Mouse (Mus musculus): ENCODE measurements at regions not wholly inside any gene's neighbourhood (a gene's known extent, or its start where the extent isn't known, plus 50 kb on each side); places are given as distances from the start of the nearest gene placed in this dataset.
A peak's percentile ranks its signal among the peaks of the same experiment; 100 is the strongest.

DNA sequence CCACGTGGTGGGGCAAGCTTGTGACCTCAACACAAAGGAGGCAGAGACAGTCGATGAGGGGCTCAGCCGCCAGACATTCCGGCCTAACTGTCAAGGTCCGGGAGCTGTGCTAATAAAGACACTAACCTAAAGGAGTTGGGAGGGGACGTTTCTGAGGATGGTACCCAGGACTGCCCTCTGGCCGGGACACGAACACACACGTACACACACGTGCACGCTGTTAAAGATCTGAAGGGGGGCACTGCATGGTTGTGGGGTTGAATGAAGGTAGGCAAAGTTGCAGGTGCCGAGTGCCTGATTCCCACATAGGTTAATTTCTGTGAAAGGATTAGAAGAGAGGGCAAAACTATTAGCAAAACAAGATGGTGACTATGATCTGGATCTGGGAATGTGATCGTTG, 65.4 kb upstream of the Mitf start:
- H3K9ac ChIP-seq (ENCODE audit: low read length), result no peak overlapping the region
- no peaks in the 10 kb centered on the region for H3K27me3 ChIP-seq (ENCODE audit: control insufficient read depth, insufficient read depth, low read length)
- no peaks in the 10 kb centered on the region for H3K9me3 ChIP-seq (ENCODE audit: control insufficient read depth, low read length)
- H3K4me1 ChIP-seq (ENCODE audit: control insufficient read depth, insufficient read depth, low read length), result peaks cover 4% of the 10 kb centered on the region; the same call in 1 of the 2 replicates
- no peaks in the 10 kb centered on the region for H3K36me3 ChIP-seq (ENCODE audit: control insufficient read depth, insufficient read depth, low read length)
- H3K4me2 ChIP-seq, result no peak overlapping the region
- no peak overlapping the region for H3K27ac ChIP-seq (ENCODE audit: low read depth, low read length)
- ATAC-seq (ENCODE audit: low FRiP score), result 0 out of 2 replicates have a peak, but pooled peaks have one; percentile 47
- 44% methylated on average over 13 of the region's 13 CpGs for WGBS
- H3K4me3 ChIP-seq (ENCODE audit: low read depth, low read length), result no peak overlapping the region
- DNase-seq (ENCODE audit: low spot score, missing footprints), result peak; percentile 87

DNA sequence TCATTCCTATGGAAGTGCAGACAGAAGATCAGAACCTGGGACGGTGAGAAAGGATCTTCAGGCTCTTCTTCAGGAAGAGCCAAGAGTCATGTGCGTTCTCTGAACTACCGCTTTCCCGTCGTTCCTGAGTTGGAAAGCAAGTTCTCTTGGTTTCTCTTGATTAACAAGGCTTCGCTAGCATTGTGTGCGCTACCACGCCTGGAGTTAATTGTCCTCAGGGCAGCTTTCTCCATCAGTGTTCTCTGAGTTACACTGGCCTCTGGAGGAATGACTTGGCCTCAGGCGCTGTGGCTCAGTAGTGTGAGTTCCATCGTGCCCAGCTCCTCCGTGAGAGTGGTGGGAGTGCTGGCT, 66.0 kb upstream of the Mitf start:
- Histone ChIP-seq H3K9me3 (ENCODE audit: control insufficient read depth, low read length) (no peaks in the 10 kb centered on the region), H3K4me3 (ENCODE audit: low read depth, low read length) (no peak overlapping the region), H3K9ac (ENCODE audit: low read length) (no peak overlapping the region), H3K4me2 (peak overlapping the region; percentile 6; the same call in 1 of the 2 replicates), H3K36me3 (ENCODE audit: control insufficient read depth, insufficient read depth, low read length) (no peaks in the 10 kb centered on the region), H3K27me3 (ENCODE audit: control insufficient read depth, insufficient read depth, low read length) (no peaks in the 10 kb centered on the region), H3K27ac (ENCODE audit: low read depth, low read length) (no peak overlapping the region), H3K4me1 (ENCODE audit: control insufficient read depth, insufficient read depth, low read length) (peaks cover 4% of the 10 kb centered on the region; the same call in 1 of the 2 replicates)
- WGBS, result 45% methylated on average over 11 of the region's 11 CpGs
- DNase-seq (ENCODE audit: low spot score, missing footprints) (peak; percentile 94), ATAC-seq (ENCODE audit: low FRiP score) (peak; percentile 60)

DNA sequence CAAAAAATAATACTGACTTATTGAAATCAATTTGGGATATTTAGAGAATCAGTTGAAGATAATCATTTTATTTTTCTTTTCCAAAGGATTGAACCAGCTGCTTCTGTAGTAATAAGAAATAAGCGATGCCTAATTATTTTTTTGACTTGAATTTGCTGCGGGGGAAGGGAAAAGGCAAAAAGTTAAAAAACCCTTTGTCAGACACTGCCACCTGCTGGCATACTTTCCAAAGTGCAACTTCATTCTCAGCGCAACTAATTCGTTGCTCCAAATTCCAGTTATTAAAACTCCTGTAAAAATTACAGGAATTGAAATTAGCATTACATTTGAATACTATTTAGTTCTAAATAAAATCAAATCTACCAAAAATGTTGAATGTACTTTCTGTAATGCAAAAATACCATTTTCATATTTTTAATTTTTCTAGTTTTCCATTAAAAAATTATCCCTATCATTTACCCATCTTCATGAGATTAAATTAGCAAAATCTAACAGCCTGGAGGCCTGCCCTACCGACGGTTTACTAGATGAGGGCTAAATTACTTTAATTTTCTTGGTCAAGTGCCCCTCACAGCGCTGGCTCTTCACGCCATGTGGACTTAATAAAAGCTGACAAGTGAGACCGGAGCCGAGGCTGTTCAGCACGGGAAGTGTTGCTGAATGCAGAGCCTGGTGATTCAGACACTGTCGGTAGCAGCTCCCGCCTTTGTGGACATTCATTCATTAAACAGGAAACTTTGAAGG, 66.6 kb upstream of the Mitf start:
- Histone ChIP-seq H3K9ac (ENCODE audit: low read length) (no peak overlapping the region), H3K27me3 (ENCODE audit: control insufficient read depth, insufficient read depth, low read length) (no peaks in the 10 kb centered on the region), H3K9me3 (ENCODE audit: control insufficient read depth, low read length) (no peaks in the 10 kb centered on the region), H3K4me1 (ENCODE audit: control insufficient read depth, insufficient read depth, low read length) (peaks cover 4% of the 10 kb centered on the region; the same call in 1 of the 2 replicates), H3K4me3 (ENCODE audit: low read depth, low read length) (no peak overlapping the region), H3K36me3 (ENCODE audit: control insufficient read depth, insufficient read depth, low read length) (no peaks in the 10 kb centered on the region), H3K27ac (ENCODE audit: low read depth, low read length) (no peak overlapping the region), H3K4me2 (peak overlapping the region; percentile 6; the same call in 1 of the 2 replicates)
- DNase-seq (ENCODE audit: low spot score, missing footprints) (peak; percentile 98), ATAC-seq (ENCODE audit: low FRiP score) (peak; percentile 73)
- 15% methylated on average over 13 of the region's 13 CpGs for WGBS

DNA sequence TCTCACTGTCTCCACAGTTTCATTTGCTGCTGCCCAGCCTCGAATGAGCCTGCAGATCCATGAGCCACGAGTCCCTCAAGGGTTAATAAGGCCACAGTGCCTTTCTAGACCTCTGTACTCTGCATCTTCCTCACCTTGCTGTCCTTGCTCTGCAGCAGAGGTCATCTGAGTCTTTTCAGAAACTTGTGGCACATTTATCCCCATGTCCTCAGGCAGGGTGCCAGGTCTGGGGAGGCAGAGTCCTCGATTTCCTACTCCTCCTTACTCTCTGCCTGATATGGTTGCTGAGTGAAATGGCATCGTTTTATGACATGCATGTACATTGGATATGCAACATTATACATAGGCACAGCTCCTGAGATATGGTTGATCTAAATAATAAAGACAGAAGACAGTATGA, 68.0 kb upstream of the Mitf start:
- Histone ChIP-seq H3K9me3 (ENCODE audit: control insufficient read depth, low read length) (no peaks in the 10 kb centered on the region), H3K36me3 (ENCODE audit: control insufficient read depth, insufficient read depth, low read length) (no peaks in the 10 kb centered on the region), H3K9ac (ENCODE audit: low read length) (no peak overlapping the region), H3K4me1 (ENCODE audit: control insufficient read depth, insufficient read depth, low read length) (peaks cover 4% of the 10 kb centered on the region; the same call in 1 of the 2 replicates), H3K27ac (ENCODE audit: low read depth, low read length) (no peak overlapping the region), H3K27me3 (ENCODE audit: control insufficient read depth, insufficient read depth, low read length) (no peaks in the 10 kb centered on the region), H3K4me3 (ENCODE audit: low read depth, low read length) (no peak overlapping the region), H3K4me2 (no peak overlapping the region)
- WGBS, result 70% methylated on average over 4 of the region's 4 CpGs
- no peak for ATAC-seq (ENCODE audit: low FRiP score)
- no peak for DNase-seq (ENCODE audit: low spot score, missing footprints)

GRCm38 (mm10) chr6:97730835-97731234, 76.0 kb upstream of the Mitf start:
- ATAC-seq (ENCODE audit: low FRiP score) (no peak), DNase-seq (ENCODE audit: low spot score, missing footprints) (no peak)

DNA sequence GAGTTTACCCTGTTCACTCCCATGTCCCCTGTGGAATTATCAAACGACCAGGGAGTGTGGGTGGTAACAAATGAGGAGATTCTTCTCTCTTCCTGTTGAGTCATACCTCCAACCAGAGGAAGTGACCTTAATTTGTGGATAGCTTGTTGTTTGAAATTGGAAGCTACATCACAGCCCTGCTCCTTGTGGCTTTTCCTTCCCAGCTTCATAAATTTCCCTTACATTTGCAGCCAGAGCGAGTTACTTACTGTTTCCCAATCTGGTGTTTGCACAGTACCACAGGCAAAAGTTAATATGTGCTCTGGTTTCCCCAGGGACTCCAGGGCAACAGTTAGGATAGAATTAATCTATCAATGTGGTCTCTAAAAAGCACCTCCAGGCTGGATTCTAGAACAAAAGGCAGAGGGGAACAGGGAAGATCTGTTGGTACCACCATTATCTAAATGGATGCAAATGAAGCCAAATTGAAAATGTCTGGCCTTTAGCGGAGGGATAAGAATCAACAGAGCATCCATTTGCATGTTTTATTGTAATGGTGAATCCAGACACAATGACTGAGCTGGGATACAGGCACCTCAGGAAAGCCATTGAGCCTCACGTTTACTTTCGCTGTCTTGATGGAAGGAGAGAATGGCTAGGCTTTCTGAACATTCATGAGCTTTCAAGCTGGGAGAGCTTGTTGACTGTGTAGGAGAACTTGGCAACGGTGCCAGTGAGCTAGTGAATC, 88.5 kb upstream of the Mitf start:
- no peaks in the 10 kb centered on the region for H3K4me1 ChIP-seq (ENCODE audit: control insufficient read depth, insufficient read depth, low read length)
- H3K9me3 ChIP-seq (ENCODE audit: control insufficient read depth, low read length), result no peaks in the 10 kb centered on the region; the same call in 1 of the 2 replicates
- WGBS, result 35% methylated on average over 6 of the region's 6 CpGs
- H3K9ac ChIP-seq (ENCODE audit: low read length), result no peak overlapping the region
- H3K27ac ChIP-seq (ENCODE audit: low read depth, low read length), result no peak overlapping the region; the same call in 1 of the 2 replicates
- ATAC-seq (ENCODE audit: low FRiP score) (no peak; the same call in 1 of the 2 replicates), DNase-seq (ENCODE audit: low spot score, missing footprints) (peak; percentile 89)
- no peaks in the 10 kb centered on the region for H3K27me3 ChIP-seq (ENCODE audit: control insufficient read depth, insufficient read depth, low read length)
- H3K36me3 ChIP-seq (ENCODE audit: control insufficient read depth, insufficient read depth, low read length), result no peaks in the 10 kb centered on the region
- H3K4me2 ChIP-seq, result no peak overlapping the region
- H3K4me3 ChIP-seq (ENCODE audit: low read depth, low read length), result no peak overlapping the region

More at GRCm38 (mm10) chr6:97730835-97731234, 76.0 kb upstream of the Mitf start:
- Histone ChIP-seq H3K4me1 (ENCODE audit: control insufficient read depth, insufficient read depth, low read length) (no peaks in the 10 kb centered on the region; the same call in 1 of the 2 replicates), H3K36me3 (ENCODE audit: control insufficient read depth, insufficient read depth, low read length) (no peaks in the 10 kb centered on the region), H3K4me3 (ENCODE audit: low read depth, low read length) (no peak overlapping the region), H3K9me3 (ENCODE audit: control insufficient read depth, low read length) (no peaks in the 10 kb centered on the region), H3K4me2 (no peak overlapping the region), H3K9ac (ENCODE audit: low read length) (no peak overlapping the region), H3K27ac (ENCODE audit: low read depth, low read length) (no peak overlapping the region), H3K27me3 (ENCODE audit: control insufficient read depth, insufficient read depth, low read length) (no peaks in the 10 kb centered on the region)

DNA sequence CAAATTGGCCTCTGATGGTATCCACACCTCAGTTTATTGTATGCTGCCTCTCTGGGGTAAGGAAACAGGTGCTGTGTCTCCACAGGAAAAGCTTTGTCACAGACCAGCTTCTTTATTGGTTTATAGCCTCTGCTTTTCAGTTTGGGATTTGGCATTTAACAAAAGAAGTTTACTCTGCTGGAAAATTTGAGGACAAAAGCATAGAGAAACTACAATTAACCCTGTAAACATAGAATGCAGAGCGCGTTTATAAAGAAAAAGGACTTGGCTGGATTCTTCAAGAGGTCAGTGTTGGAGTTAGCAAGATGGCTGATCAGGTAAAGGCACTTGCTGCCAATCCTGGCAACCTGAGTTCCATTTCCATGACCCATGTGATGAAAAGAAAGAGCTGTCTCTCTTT, 90.1 kb upstream of the Frmd4b start:
- Histone ChIP-seq H3K9me3 (ENCODE audit: control insufficient read depth, low read length) (no peaks in the 10 kb centered on the region), H3K4me2 (no peak overlapping the region), H3K4me1 (ENCODE audit: control insufficient read depth, insufficient read depth, low read length) (no peaks in the 10 kb centered on the region), H3K27ac (ENCODE audit: low read depth, low read length) (no peak overlapping the region), H3K4me3 (ENCODE audit: low read depth, low read length) (no peak overlapping the region), H3K9ac (ENCODE audit: low read length) (no peak overlapping the region), H3K36me3 (ENCODE audit: control insufficient read depth, insufficient read depth, low read length) (no peaks in the 10 kb centered on the region), H3K27me3 (ENCODE audit: control insufficient read depth, insufficient read depth, low read length) (no peaks in the 10 kb centered on the region)
- no peak for ATAC-seq (ENCODE audit: low FRiP score)
- 62% methylated on average over 2 of the region's 2 CpGs for WGBS
- DNase-seq (ENCODE audit: low spot score, missing footprints), result no peak

DNA sequence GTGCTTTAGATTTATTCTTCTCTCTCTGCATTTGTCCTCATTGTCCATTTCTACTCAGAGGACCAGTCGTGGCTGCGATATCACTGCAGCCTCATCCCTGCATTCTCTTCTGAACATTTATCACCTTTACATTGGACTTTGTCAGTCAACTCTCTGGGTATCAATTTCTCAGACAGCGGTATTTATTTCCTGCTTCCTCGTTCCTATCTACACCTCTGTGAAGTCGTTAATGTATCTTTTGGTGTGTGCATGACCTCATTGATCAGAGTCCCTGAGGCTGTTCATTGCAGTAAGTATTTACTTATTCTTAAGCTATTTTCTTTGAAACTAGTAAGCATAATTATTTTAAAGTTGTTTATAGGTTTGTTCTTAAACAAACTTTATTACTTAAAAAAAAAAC, 87.0 kb upstream of the Frmd4b start:
- peaks cover 4% of the 10 kb centered on the region for H3K4me1 ChIP-seq (ENCODE audit: control insufficient read depth, insufficient read depth, low read length)
- H3K4me3 ChIP-seq (ENCODE audit: low read depth, low read length), result no peak overlapping the region
- H3K27me3 ChIP-seq (ENCODE audit: control insufficient read depth, insufficient read depth, low read length), result no peaks in the 10 kb centered on the region; the same call in 1 of the 2 replicates
- WGBS, result 88% methylated on average over 5 of the region's 5 CpGs
- DNase-seq (ENCODE audit: low spot score, missing footprints), result no peak
- H3K27ac ChIP-seq (ENCODE audit: low read depth, low read length), result no peak overlapping the region
- ATAC-seq (ENCODE audit: low FRiP score), result no peak
- no peak overlapping the region for H3K9ac ChIP-seq (ENCODE audit: low read length)
- no peaks in the 10 kb centered on the region for H3K36me3 ChIP-seq (ENCODE audit: control insufficient read depth, insufficient read depth, low read length)
- H3K9me3 ChIP-seq (ENCODE audit: control insufficient read depth, low read length), result no peaks in the 10 kb centered on the region
- no peak overlapping the region for H3K4me2 ChIP-seq

DNA sequence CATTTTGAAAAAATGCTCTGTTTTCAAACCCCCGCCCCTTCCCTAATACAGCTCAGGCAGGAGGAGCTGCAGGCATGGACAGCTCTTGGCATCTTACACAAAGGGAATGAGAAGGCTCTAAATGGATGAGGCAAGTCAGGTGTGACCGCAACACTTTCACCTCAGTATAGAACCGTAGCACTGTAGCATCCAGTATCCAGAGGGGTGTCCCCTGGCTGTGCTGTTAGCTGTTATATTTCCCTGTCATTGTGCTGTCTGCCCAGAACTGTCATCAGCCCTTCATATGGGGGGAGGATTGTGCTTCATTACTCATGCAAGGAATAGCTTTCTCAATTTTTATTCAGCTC, 82.4 kb upstream of the Frmd4b start:
- no peaks in the 10 kb centered on the region for H3K36me3 ChIP-seq (ENCODE audit: control insufficient read depth, insufficient read depth, low read length)
- H3K4me2 ChIP-seq, result no peak overlapping the region
- no peak overlapping the region for H3K9ac ChIP-seq (ENCODE audit: low read length)
- no peak for ATAC-seq (ENCODE audit: low FRiP score)
- no peak overlapping the region for H3K27ac ChIP-seq (ENCODE audit: low read depth, low read length)
- no peaks in the 10 kb centered on the region for H3K9me3 ChIP-seq (ENCODE audit: control insufficient read depth, low read length)
- DNase-seq (ENCODE audit: low spot score, missing footprints), result no peak
- H3K4me3 ChIP-seq (ENCODE audit: low read depth, low read length), result no peak overlapping the region
- H3K4me1 ChIP-seq (ENCODE audit: control insufficient read depth, insufficient read depth, low read length), result peaks cover 10% of the 10 kb centered on the region
- WGBS, result 65% methylated on average over 3 of the region's 3 CpGs
- H3K27me3 ChIP-seq (ENCODE audit: control insufficient read depth, insufficient read depth, low read length), result no peaks in the 10 kb centered on the region; the same call in 1 of the 2 replicates
